Mouse (Mus musculus): Measurements from ENCODE around the gene Trmu.
"Not testable (repeated sequence)": the region's sequence is repeated elsewhere in the genome, so short reads cannot be mapped to it uniquely, and the experiment has no call there.

The Trmu gene

DNA sequence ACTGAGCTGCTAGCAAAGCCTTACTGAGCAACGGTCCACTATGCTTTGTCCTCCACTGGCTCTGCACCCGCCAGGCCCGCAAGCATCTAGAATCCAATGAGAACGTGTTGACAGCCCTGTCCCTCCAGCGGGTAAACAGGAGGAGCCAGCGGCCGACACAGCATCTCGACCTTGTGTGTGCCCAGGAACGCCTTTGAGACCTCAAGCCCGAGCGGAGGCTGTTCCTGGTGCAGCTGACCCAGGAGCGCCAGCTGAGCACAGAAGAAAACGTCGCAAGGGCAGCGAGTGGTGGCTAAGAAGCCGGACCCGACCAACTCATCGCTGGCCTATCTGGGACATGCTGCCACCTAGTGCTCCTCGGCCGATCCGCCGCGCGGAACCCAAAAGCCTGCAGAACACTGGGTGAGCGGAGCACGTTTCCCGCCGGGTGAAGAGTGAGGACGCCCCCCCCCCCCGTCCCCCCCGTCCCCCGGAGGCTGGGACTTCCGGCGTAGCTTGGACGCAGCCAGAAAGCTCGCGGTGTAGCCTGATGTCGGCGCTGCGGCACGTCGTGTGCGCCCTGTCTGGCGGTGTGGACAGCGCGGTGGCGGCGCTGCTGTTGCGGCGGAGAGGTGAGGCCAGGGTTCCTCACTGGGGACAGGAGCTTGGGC is at the start of gene Trmu:
TSS of gene Trmu (plus strand) at position 465 of the 650 bp plus-strand sequence.
- DNase-seq = peak; percentile 88

DNA sequence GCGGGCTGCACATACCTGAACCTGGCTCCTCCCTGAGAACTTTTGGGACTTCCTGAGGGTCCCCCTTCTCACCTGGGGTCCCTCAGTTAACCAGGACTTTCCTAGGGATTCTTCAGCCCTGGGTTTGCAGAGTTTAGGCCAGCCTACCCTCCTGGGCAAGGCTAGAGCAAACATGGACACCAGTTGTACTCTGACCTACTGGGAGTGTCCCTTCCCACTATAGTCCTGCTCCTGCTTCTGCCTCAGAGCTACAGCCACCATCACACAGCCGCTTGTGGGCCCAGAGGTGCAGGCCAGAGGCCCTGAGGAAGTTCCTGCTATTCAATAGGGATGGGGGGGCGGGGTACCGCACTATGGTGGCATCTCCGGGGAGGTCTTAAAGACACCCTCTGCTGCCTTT is 49.6 kb upstream of the Trmu start:
- DNase-seq = no peak

- DNase-seq = peak; percentile 86
These were observed 47.0 kb upstream of the Trmu start, which contains the start of gene Ttc38 for GRCm38 (mm10) chr15:85831954-85832590. TSS of gene Ttc38 (plus strand) at chr15:85832306.

DNA sequence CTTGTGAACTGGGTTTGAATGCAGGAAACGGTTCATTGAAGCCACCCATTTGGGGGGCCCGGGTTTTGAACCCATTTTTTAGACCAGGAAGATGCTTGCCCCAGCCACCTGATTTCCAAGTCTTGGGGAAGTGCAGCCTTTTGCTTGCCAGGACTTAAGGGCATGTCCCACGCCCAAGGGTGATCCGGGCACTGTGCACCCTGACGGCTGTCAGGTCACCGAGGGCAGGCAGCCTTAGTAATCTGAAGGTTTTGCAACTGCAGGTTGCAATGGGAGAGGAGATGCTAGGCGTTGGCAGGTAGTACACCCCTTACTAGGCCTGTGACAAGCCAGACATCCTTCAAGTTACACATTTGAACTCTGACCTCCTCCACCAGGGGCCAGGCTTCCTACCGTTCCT is 46.5 kb upstream of the Trmu start:
- DNase-seq = no peak

- DNase-seq = peak; percentile 31
These were observed 43.8 kb upstream of the Trmu start for GRCm38 (mm10) chr15:85835335-85835734.

DNA sequence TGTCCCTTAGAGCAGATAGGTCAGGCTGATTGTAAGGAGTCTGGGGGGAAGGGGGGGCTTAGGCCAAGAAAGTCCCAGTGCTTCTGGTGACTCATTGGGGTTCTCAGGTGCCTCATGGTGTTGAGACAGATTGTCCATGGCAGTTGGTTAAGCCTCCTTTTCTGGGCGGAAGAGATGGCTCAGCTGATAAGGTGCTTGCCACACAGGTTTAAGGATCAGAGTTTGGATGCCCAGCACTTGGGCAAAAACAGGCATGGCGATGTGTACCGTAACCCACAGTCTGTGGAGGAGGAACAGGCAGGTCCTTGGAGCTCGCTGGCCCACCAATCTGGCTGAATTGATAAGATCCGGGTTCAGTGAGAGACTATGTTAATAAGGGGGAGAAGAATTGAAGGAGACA is 42.2 kb upstream of the Trmu start:
- DNase-seq = no peak

DNA sequence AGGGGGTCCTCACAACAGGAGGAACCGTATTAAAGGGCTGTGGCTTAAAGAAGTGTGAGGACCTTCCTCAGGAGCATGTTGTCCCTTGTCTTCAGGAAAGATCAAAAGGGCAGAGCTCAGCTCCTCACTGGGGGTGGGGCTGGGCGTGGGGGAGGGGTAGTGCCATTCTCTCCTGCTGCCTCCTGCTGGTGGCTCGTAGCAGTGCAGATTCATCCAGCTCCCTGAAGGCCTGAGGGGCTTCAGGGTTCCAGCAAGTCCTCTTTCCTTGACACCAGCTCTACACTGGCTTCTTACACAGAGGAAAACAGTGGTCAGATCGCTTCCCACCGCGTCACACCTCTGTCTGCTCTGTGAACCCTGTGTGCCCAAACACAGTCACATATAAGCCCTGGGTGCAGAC is 38.1 kb upstream of the Trmu start:
- peak; percentile 68 for DNase-seq

GRCm38 (mm10) chr15:85841796-85842360 is 37.2 kb upstream of the Trmu start:
- no peak for DNase-seq

DNA sequence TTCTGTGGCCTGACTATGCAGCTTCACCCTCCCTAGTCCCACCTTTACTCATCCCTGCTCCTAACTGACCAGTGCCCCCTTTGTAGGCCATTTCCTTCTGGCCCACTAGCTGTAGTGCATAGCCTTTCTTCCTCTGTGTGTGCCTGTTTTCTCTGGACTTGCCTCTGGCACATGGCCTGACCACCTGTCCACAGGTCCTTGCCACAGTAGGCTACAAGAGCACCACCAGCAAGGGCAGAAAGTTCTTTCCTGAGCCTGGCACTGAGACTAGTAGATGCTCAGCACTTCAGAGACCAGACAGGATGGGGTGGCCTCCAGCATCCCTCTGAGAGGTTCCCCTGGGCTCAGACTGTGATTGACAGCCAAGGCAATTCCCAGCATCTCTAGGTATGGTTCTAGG is 34.0 kb upstream of the Trmu start:
- no peak for DNase-seq

- DNase-seq = no peak
These were observed 27.3 kb upstream of the Trmu start for GRCm38 (mm10) chr15:85851656-85852392.

- DNase-seq = no peak
These were observed 20.1 kb upstream of the Trmu start for GRCm38 (mm10) chr15:85858980-85859489.

DNA sequence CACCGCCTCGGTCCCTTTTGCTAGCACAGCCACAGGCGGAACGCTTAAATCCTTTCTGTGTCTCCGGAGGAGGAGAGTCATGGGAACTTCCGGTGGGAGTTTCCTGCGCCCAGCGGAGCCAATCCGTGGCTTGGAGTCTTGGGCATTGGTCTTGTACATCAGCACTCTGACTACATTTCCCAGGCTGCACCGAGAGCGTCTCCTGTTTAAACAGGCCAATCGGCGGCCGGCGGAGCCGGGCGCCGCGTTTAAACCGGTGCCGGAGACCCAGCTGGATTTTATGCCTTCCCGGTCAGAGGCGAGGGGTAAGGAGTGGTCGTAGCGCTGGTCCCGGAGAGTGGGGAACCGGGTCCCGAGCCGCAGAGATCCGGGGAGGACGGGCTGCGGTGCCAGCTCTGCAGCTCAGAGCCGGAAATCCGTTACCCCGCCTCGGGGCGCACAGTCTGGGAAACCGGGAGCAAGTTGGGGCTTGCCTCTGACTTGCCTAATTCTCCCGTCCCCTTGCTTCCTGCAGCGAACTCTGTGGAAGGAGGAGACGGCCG is 19.6 kb upstream of the Trmu start, which contains the start of gene Gtse1:
TSS of gene Gtse1 (plus strand) at position 256 of the 542 bp plus-strand sequence.
- peak; percentile 94 for DNase-seq

GRCm38 (mm10) chr15:85865913-85866312 is 13.2 kb upstream of the Trmu start:
- not testable (repeated sequence) for DNase-seq

- DNase-seq = peak; percentile 72
These were observed 11.4 kb upstream of the Trmu start for GRCm38 (mm10) chr15:85867696-85868095.

DNA sequence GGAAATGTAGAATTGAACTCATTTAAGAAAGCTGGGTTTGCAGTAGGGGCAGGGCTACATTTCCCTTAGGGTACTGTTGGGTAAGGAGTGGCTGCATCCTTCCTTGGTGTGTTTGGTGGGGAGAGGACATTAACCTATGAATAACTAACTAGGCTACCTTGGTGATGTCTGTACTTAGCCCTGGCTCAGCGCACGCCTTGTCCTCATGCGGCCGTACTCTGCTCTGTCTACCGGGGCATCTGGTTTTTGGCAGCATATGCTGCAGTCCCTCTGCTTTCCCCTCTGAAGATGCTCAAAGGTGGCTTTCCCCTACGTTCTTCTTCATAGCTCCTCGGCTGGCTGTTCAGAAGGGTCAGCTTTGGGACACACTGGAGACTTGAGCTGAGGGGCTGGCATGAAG is 1.8 kb upstream of the Trmu start:
- no peak for DNase-seq

GRCm38 (mm10) chr15:85879498-85879895 is 385 bp downstream of the Trmu start:
- peak; percentile 49 for DNase-seq

DNA sequence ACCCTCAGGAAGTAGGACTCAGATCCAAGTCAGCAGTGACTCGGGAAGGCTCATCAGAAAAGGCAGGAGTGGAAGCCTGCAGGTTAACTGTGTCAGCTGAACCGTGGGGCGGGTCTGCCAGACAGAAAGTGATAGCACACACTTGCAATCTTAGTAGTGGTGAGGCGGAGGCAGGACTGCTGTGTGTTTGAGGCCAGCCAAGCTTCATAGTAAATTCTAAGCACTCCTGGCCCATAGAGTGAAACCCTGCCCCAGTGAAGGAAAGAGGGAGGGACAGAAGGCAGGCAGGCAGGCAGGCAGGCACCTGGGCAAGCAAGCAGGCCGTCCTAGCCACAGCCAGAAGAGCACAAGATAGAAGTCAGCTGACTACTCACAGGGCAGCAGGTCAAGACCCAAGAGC is 6.5 kb downstream of the Trmu start:
- DNase-seq = no peak

DNA sequence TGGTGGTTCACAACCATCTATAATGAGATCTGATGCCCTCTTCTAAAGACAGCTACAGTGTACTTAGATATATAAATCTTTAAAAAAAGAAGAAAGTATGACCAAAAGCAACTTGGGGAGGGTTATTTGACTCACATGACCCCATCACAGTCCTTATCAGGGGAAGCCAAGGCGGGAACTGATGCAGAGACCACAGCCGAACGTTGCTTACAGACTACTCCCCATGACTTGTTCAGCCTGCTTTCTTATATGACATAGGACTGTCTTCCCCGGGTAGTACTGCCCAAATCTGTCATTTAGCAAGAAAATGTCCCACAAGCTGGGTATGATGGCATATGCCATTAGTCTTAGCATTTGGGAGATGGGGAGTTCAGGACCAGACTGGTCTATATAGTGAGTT is 10.1 kb downstream of the Trmu start:
- no peak for DNase-seq

GRCm38 (mm10) chr15:85891971-85892370 is 12.9 kb downstream of the Trmu start:
- DNase-seq = no peak

GRCm38 (mm10) chr15:85892498-85893118 is 13.5 kb downstream of the Trmu start:
- DNase-seq = no peak

DNA sequence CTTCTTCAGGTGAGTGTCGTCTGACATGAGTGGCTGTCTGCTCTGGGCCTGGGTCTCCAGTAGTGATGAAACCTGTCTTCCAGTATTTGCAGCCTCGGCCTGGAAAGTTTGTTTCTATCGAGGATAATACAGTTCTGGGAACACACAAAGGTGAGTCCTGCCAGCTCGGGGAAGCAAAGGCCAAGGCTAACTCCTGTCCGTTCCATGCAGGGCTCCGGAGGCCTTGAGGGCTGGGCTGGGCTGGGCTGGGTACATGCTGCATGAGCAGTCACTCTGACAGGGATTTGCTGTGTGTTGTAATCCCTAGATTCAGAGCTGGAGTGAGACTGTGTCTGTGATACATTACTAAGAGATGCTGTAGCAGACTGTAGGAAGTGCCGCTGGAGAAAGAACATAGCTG is 14.8 kb downstream of the Trmu start:
- no peak for DNase-seq

DNA sequence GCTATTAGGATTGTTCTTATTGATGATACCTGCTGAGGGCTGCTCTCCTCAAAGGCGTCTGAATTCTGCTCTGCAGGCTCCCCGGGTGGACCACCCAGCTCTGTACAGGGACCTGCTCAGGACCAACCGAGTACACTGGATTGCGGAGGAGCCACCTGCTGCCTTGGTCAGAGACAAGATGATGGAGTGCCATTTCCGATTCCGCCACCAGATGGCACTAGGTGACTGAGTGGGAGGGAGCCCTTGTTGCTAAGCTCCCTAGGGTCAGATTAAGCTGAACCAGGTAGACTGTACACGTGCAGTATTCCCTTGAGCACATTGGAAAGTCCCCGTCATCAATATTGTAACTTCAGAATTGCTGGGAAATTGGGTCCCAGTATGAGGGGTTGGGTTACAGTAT is 17.2 kb downstream of the Trmu start:
- DNase-seq = peak; percentile 90

DNA sequence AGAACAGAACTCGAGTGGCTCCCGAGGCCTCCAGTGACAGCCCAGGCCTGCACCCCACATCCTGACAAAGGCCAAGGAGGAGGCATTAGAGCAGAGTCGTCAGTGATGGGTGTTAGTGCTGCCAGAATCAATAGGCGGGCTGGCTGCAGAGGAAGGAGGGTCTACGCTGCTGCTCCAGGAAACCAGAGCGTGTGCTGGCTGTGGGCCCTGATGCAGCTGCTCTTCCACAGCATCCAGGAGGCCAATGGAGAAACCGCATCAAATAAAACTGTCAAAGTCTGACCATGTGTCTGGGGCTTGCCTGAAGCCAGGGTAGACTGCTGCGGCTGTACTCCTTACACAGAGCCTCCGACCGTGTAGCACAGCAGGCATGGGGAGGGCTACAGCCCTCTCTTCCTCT is 18.0 kb downstream of the Trmu start:
- DNase-seq = no peak
